Mouse (Mus musculus) liver, embryonic 13.5 days (tissue): ENCODE measurements around the gene Psmc3ip. TPM values are rescaled to one million over a fixed set of nuclear protein-coding genes. Genes with fewer than 3 reads are reported as not detected.

Experiments
- ATAC-seq: fragments of 200-750 bp; cut with Nextera tagmentation; 2 replicates; pipeline ENCODE4 v1.8.0; 2017; ENCODE audit warnings: low read depth, mild to moderate bottlenecking, moderate number of reproducible peaks, moderate library complexity
- DNase-seq: peaks from one replicate; pipeline ENCODE4 v3.0.0; 2022
- H3K27ac ChIP-seq: fragments of 300-500 bp; sonication (generic); 2 replicates; pipeline ENCODE4 v1.5.1; 2015; ENCODE audit warnings: moderate library complexity, mild to moderate bottlenecking, inconsistent platforms
- H3K27me3 ChIP-seq: fragments of 300-500 bp; sonication (generic); 2 replicates; pipeline ENCODE4 v1.6.1; 2015; ENCODE audit warnings: mild to moderate bottlenecking, inconsistent platforms
- H3K36me3 ChIP-seq: fragments of 300-500 bp; sonication (generic); 2 replicates; pipeline ENCODE4 v1.6.1; 2015; ENCODE audit warnings: mild to moderate bottlenecking, inconsistent platforms
- H3K4me1 ChIP-seq: fragments of 300-500 bp; sonication (generic); replicated peaks from 2 replicates; pipeline ENCODE4 v1.6.1; 2015; ENCODE audit warnings: inconsistent platforms
- H3K4me2 ChIP-seq: fragments of 300-500 bp; sonication (generic); 2 replicates; pipeline ENCODE4 v1.6.1; 2015; ENCODE audit warnings: inconsistent platforms, mild to moderate bottlenecking, moderate library complexity
- H3K4me3 ChIP-seq: fragments of 300-500 bp; sonication (generic); replicated peaks from 2 replicates; pipeline ENCODE4 v1.5.1; 2015; ENCODE audit warnings: mild to moderate bottlenecking, inconsistent platforms
- H3K9ac ChIP-seq: fragments of 300-500 bp; sonication (generic); 2 replicates; pipeline ENCODE4 v1.6.1; 2015; ENCODE audit warnings: mild to moderate bottlenecking, inconsistent platforms
- H3K9me3 ChIP-seq: fragments of 300-500 bp; sonication (generic); replicated peaks from 2 replicates; pipeline ENCODE4 v1.6.1; 2016; ENCODE audit warnings: inconsistent platforms
- WGBS: fragments of 180-500 bp; shearing (Covaris S2); methylation state at CpG from one replicate; pipeline ENCODE4 v1.1.7; 2015; ENCODE audit not compliant: insufficient replicate concordance; 5-methylcytosine and 5-hydroxymethylcytosine counted together
- polyA plus RNA-seq: library from polyadenylated mRNA; unstranded; fragments of >200 nt; fragmentation: Nextera tagmentation; extraction: Ambion mirVana; gene quantifications from 2 replicates; pipeline ENCODE4 v1.2.1, GENCODE M21; 2015

The Psmc3ip gene
- polyA plus RNA-seq, 1 experiment from 2014 or later: 26.4 TPM

- Histone ChIP-seq H3K4me1 (peaks cover 54% of the 10 kb centered on the region), H3K4me2 (peak overlapping the region; percentile 0; the same call in 1 of the 2 replicates), H3K27ac (peak overlapping the region; percentile 36; the same call in 1 of the 2 replicates), H3K36me3 (peaks cover 24% of the 10 kb centered on the region), H3K4me3 (no peak overlapping the region), H3K27me3 (no peaks in the 10 kb centered on the region), H3K9ac (no peak overlapping the region), H3K9me3 (no peaks in the 10 kb centered on the region)
- DNase-seq (no peak), ATAC-seq (no peak)
- WGBS: 74% methylated on average over 2 of the region's 2 CpGs
These were observed 20.3 kb upstream of the Psmc3ip start for GRCm38 (mm10) chr11:101115564-101115963.

- Histone ChIP-seq H3K4me3 (no peak overlapping the region), H3K27ac (no peak overlapping the region), H3K9me3 (no peaks in the 10 kb centered on the region), H3K4me2 (no peak overlapping the region), H3K27me3 (no peaks in the 10 kb centered on the region), H3K9ac (no peak overlapping the region), H3K4me1 (peaks cover 33% of the 10 kb centered on the region), H3K36me3 (peaks cover 27% of the 10 kb centered on the region)
- no peak for DNase-seq
- WGBS: 90% methylated on average over 3 of the region's 3 CpGs
- ATAC-seq: no peak
These were observed 16.9 kb upstream of the Psmc3ip start for GRCm38 (mm10) chr11:101112186-101112585.

- H3K9ac ChIP-seq: no peak overlapping the region
- no peak overlapping the region for H3K4me3 ChIP-seq
- ATAC-seq: no peak
- H3K27ac ChIP-seq: no peak overlapping the region
- peaks cover 23% of the 10 kb centered on the region for H3K36me3 ChIP-seq
- no peaks in the 10 kb centered on the region for H3K27me3 ChIP-seq
- no peak overlapping the region for H3K4me2 ChIP-seq
- H3K9me3 ChIP-seq: no peaks in the 10 kb centered on the region
- DNase-seq: no peak
- peaks cover 30% of the 10 kb centered on the region for H3K4me1 ChIP-seq
- 84% methylated on average over 4 of the region's 4 CpGs for whole genome bisulfite sequencing
These were observed 15.9 kb upstream of the Psmc3ip start for GRCm38 (mm10) chr11:101111178-101111577.

- 53% methylated on average over 5 of the region's 5 CpGs for WGBS
- H3K27me3 ChIP-seq: no peaks in the 10 kb centered on the region
- H3K4me3 ChIP-seq: no peak overlapping the region
- peaks cover 24% of the 10 kb centered on the region for H3K36me3 ChIP-seq
- no peak for ATAC-seq
- peaks cover 26% of the 10 kb centered on the region for H3K4me1 ChIP-seq
- H3K9me3 ChIP-seq: no peaks in the 10 kb centered on the region
- no peak overlapping the region for H3K27ac ChIP-seq
- DNase-seq: no peak
- H3K9ac ChIP-seq: no peak overlapping the region
- no peak overlapping the region for H3K4me2 ChIP-seq
These were observed 15.5 kb upstream of the Psmc3ip start for GRCm38 (mm10) chr11:101110708-101111107.

GRCm38 (mm10) chr11:101109351-101109750 is 14.1 kb upstream of the Psmc3ip start:
- WGBS: 86% methylated on average over 4 of the region's 4 CpGs
- ATAC-seq (no peak), DNase-seq (no peak)
- no peak overlapping the region for H3K4me2 ChIP-seq
- no peaks in the 10 kb centered on the region for H3K27me3 ChIP-seq
- no peak overlapping the region for H3K9ac ChIP-seq
- no peak overlapping the region for H3K27ac ChIP-seq
- H3K36me3 ChIP-seq: peaks cover 34% of the 10 kb centered on the region
- no peaks in the 10 kb centered on the region for H3K9me3 ChIP-seq
- no peak overlapping the region for H3K4me3 ChIP-seq
- H3K4me1 ChIP-seq: peaks cover 16% of the 10 kb centered on the region

GRCm38 (mm10) chr11:101103011-101103410 is 7.8 kb upstream of the Psmc3ip start:
- no peak overlapping the region for H3K4me2 ChIP-seq
- H3K27me3 ChIP-seq: no peaks in the 10 kb centered on the region
- DNase-seq: no peak
- H3K9me3 ChIP-seq: no peaks in the 10 kb centered on the region
- H3K36me3 ChIP-seq: peaks cover 76% of the 10 kb centered on the region
- no peaks in the 10 kb centered on the region for H3K4me1 ChIP-seq
- H3K9ac ChIP-seq: no peak overlapping the region
- 86% methylated on average over 5 of the region's 5 CpGs for WGBS
- no peak overlapping the region for H3K27ac ChIP-seq
- no peak for ATAC-seq
- no peak overlapping the region for H3K4me3 ChIP-seq

GRCm38 (mm10) chr11:101098231-101098630 is 3.0 kb upstream of the Psmc3ip start:
- WGBS: 81% methylated on average over 8 of the region's 8 CpGs
- Histone ChIP-seq H3K27me3 (no peaks in the 10 kb centered on the region), H3K36me3 (peaks cover 74% of the 10 kb centered on the region), H3K4me3 (no peak overlapping the region), H3K9ac (no peak overlapping the region), H3K9me3 (no peaks in the 10 kb centered on the region), H3K4me1 (peaks cover 30% of the 10 kb centered on the region), H3K27ac (no peak overlapping the region), H3K4me2 (no peak overlapping the region)
- no peak for ATAC-seq
- DNase-seq: no peak

- peak overlapping the region; percentile 96 for H3K27ac ChIP-seq
- peak; percentile 14 for ATAC-seq
These were observed 314 bp downstream of the Psmc3ip start for GRCm38 (mm10) chr11:101094930-101095313.

GRCm38 (mm10) chr11:101089931-101090330 is 5.3 kb downstream of the Psmc3ip start:
- Histone ChIP-seq H3K9ac (no peak overlapping the region), H3K27me3 (no peaks in the 10 kb centered on the region), H3K4me3 (no peak overlapping the region), H3K4me1 (peaks cover 48% of the 10 kb centered on the region), H3K4me2 (no peak overlapping the region), H3K27ac (peak overlapping the region; percentile 49; the same call in 1 of the 2 replicates), H3K36me3 (peaks cover 66% of the 10 kb centered on the region), H3K9me3 (no peaks in the 10 kb centered on the region)
- no peak for DNase-seq
- ATAC-seq: no peak
- 73% methylated on average over 1 of the region's 1 CpGs for WGBS

More at GRCm38 (mm10) chr11:101094930-101095313, 314 bp downstream of the Psmc3ip start:
- H3K9me3 ChIP-seq: no peaks in the 10 kb centered on the region
- peak overlapping the region; percentile 89 for H3K4me3 ChIP-seq
- peaks cover 30% of the 10 kb centered on the region for H3K4me1 ChIP-seq
- under 1% methylated on average over 18 of the region's 18 CpGs for WGBS
- peak overlapping the region; percentile 90 for H3K9ac ChIP-seq
- no peak for DNase-seq
- no peaks in the 10 kb centered on the region for H3K27me3 ChIP-seq
- peak overlapping the region; percentile 99 for H3K4me2 ChIP-seq
- H3K36me3 ChIP-seq: peaks cover 75% of the 10 kb centered on the region

- no peaks in the 10 kb centered on the region for H3K27me3 ChIP-seq
- H3K4me2 ChIP-seq: peak overlapping the region; percentile 98
- peak overlapping the region; percentile 87 for H3K4me3 ChIP-seq
- peak overlapping the region; percentile 92 for H3K9ac ChIP-seq
- DNase-seq (no peak), ATAC-seq (no peak)
- peaks cover 61% of the 10 kb centered on the region for H3K36me3 ChIP-seq
- WGBS: 11% methylated on average over 8 of the region's 8 CpGs
- H3K9me3 ChIP-seq: no peaks in the 10 kb centered on the region
- peak overlapping the region; percentile 82 for H3K27ac ChIP-seq
- peaks cover 55% of the 10 kb centered on the region for H3K4me1 ChIP-seq
These were observed 7.6 kb downstream of the Psmc3ip start for GRCm38 (mm10) chr11:101087682-101088055.

- Histone ChIP-seq H3K4me3 (peak within 1 kb of the TSS; percentile 87), H3K9ac (peak within 1 kb of the TSS; percentile 92), H3K27ac (peak within 1 kb of the TSS; percentile 82), H3K4me1 (peaks cover 59% of the 10 kb centered on the region), H3K36me3 (peaks cover 54% of the 10 kb centered on the region), H3K9me3 (no peaks in the 10 kb centered on the region), H3K27me3 (no peaks in the 10 kb centered on the region), H3K4me2 (peak within 1 kb of the TSS; percentile 98)
- WGBS: 3% methylated on average over 52 of the region's 52 CpGs
- peak; percentile 86 for DNase-seq
- ATAC-seq: peak; percentile 79
These were observed 8.2 kb downstream of the Psmc3ip start, which contains the start of gene Mlx for GRCm38 (mm10) chr11:101086756-101087681. Gene Mlx, plus strand, starts transcription at chr11:101087277.
